Mouse (Mus musculus) lung, postnatal 25 days (tissue): ENCODE data around the gene Elp5.
A peak's percentile ranks its signal among the peaks of the same experiment; 100 is the strongest.
"Not testable (repeated sequence)": the region's sequence is repeated elsewhere in the genome, so short reads cannot be mapped to it uniquely, and the experiment has no call there.

Source experiments
- DNase-seq: peaks from one replicate; pipeline ENCODE4 v3.0.0; 2022; ENCODE audit warnings: low spot score

Gene Elp5

DNA sequence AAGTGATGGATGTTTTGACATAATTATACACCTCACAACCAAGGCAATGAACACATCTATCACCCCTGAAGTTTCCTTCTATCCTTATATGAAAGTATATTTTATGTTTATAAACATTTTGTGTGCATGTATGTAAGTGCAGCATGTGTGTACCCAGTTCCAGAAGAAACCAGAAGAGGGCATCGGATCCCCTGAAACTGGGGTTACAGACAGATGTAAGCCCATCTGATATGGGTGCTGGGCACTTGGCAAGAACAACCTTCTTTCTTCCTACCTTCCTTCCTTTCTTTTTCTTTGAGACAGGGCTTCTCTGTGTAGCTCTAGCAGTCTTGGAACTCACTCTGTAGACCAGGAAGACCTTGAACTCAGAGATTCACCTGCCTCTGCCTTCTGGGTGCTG, 26.1 kb downstream of the Elp5 start:
- DNase-seq = no peak

DNA sequence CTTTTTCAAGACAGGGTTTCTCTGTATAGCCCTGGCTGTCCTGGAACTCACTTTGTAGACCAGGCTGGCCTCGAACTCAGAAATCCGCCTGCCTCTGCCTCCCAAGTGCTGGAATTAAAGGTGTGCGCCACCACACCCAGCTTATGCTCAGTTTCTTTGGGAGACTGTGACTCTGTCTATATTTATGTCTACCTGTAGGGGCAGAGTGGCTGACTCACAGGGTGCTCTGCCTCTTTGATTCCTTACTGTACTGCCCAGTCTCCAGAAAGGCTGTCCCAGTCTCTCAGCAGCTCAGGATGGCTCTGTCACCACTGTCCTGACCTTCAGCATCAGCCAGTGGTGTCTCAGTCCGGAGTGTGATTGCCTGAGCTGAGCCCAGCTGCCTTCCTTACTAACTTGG, 26.7 kb downstream of the Elp5 start:
- not testable (repeated sequence) for DNase-seq

DNA sequence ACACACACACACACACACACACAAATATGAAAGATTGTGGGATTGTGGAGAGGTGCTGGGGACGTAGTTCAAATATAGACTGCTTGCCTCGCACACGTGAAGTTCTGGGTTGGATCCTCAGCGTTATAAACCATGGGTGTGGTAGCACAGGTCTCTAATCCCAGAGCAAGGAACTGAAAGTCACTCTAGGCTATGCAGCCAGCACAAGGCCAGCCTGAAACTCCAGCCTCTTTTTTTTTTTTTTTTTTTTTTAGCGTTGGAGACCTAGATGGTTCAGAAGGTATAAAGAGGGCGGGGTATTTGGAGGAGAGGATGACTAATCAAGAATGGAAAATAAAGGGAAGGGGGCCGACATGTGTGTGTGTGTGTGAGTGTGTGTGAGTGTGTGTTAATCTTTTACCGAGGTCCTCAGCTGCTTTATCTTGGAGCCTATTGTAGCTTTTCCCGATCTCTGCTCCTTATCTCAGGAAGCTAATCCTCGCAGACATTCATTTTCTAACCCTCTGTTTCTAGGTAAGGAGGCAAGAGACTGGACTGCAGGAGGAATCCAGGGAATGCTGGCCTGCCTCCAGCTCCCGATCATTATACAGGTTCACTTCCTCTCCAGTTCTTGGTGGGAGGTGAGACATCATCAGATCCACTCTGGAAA, 28.9 kb downstream of the Elp5 start:
- no peak for DNase-seq

DNA sequence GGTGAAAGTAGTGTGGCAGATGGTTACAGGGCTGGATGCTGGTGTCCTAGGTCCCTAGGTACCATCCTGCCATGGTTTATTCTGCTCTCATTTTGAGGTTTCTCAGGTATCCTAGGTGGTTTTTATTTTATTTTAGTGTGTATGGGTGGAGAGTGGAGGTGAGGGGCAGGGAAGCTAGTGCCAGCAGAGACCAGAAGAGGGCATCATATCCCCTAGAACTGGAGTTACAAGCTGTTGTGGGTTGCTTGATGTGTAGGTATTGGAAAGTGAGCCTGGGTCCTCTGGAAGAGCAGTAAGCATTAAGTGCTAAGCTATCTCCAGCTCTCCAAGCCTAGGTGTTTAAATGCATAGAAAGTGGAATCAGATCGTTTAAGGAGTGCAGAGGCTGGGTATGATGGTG, 30.0 kb downstream of the Elp5 start:
- no peak for DNase-seq

DNA sequence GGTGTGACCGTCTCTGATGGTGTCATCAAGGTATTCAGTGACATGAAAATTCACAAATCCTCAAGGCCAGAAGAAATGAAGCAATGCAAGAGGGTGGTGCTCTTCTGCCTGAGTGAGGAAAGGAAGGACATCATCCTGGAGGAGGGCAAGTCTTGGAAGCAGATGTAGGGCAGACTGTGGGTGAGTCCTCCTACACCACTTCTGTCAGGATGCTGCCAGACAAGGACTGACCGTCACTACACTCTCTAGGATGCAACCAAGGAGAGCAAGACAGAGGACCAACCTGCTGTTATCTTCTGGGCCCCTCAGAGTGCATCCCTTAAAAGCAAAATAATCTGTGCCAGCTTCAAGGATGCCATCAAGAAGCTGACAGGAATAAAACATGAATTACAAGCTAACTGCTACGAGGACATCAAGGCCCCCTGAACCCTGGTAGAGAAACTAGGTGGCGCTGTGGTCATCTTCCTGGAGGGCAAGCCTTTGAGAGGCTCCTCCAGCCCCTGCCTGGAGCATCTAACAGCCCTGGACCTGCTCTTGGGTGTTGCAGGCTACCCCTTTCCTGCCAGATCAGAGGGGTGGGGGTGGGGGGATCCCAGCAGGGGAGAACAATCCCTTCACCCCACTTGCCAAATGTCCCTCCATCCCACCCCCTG, 31.4 kb downstream of the Elp5 start:
- no peak for DNase-seq

DNA sequence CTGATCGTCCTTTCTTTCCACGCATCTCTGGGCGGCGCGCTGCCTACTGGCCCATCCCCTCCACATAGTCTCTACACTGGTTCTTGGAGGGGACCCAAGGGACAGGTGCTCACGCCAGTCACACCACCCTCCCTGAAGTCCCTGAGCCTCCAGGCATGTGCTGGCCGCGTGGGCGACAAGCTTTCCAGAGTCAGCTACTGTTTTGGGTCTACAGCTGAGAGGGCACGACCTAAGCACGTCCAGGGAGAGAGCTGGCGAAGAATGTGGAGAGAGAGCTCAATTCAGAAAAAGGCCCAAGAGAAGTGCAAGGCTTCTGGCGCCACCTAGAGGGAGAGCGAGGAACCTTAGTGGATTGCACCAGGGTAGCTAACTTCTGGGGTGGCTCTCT, 33.6 kb downstream of the Elp5 start:
- DNase-seq = peak; percentile 89

DNA sequence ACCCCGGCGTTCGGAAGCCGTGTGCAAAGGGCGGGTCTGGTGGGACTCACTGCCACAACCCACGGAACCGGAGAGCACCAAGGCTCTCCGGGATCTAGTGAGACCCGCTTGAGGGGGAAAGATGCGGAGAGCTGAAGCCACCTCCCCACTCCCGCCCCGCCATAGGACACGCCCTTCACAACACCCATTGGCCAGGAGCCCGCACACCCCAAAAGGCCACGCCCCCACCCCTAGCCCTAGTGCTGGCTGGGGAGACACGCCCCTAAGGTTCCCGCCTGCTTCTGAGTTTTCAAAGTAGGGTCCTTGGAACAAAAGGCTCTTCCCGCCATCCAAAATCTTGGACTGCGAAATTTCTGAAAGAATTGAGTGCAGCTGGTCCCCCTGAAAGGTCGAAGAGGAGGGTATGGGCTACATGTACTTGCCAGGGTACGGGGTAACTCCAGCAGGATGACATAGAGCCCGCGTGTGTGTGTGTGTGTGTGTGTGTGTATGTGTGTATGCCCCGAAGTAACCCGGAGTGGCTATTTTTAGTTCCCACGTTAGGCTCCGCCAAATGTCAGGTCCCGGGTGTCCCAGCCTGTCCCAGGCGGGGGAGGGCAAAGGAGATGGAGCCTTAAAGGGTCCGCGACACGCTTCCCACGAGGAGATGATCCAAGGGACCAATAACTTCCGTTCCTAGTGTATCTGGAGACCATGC, 34.1 kb downstream of the Elp5 start, which contains the start of gene Slc2a4:
Gene Slc2a4 (minus strand): TSS at position 123 of the 697 bp plus-strand sequence.
- peak; percentile 91 for DNase-seq

DNA sequence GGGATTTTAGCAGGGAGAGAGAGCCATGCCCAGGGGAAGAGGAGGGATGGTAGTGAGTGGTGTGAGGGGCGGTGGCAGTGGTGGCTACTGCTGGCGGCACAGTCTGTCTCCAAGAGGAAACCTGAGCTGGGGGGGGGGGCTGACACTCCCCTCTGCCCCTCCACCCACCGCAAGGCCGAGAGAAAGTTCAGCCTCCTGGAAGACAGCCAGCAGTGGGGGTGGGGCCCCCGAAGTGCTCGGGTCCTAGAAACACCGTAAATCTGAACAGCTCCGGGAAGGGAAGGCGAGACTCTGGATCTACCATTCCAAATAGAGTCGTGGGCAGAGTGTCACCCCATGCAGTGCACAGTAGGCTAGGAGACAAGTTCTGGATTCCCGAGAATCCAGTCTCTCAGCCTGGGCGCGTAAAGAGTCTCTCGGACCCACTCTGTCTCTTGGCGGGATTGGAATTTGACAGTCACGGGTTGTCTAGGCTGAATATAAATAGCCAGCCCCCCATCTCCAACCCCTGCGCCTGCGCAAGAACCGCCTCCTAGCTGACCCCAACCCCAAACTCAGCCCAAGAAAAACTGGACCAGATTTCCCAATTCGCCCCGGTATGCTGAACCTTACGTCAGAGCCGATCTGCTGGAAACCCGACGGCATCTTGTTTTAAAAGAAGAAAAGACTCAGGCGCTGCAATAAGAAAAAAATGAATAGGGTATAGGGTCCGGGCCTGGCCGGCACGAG, 34.8 kb downstream of the Elp5 start:
- no peak for DNase-seq

DNA sequence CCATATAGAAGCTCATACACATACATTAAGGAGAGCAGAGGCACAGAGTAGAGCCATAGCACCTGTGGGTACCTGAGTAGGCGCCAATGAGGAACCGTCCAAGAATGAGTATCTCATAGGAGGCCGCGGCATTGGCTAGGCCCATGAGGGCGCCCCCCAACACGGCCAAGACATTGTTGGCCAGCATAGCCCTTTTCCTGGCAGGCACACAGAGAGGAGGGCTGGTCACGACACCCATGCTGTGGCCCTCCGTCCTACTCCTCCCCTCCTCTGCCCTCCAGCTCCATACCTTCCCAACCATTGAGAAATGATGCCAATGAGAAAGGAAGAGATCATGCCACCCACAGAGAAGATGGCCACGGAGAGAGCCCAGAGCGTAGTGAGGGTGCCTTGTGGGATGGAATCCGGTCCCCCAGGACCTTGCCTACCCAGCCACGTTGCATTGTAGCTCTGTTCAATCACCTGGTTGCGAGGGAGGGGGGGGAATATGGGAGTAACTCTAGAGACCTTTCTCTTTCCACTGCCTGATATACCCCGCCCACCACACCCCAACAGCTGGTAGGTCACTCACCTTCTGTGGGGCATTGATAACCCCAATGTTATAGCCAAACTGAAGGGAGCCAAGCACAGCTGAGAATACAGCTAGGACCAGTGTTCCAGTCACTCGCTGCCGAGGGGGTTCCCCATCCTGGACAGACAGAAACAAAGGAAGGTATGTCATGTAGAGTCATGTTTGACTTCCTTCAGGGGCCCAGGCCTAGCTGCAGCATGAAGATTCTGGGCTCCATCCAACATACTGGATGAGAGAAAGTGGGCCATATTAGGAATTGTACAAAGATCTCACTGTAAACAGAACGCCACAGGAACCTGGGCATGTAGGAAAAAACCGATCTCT, 36.1 kb downstream of the Elp5 start:
- DNase-seq = no peak

DNA sequence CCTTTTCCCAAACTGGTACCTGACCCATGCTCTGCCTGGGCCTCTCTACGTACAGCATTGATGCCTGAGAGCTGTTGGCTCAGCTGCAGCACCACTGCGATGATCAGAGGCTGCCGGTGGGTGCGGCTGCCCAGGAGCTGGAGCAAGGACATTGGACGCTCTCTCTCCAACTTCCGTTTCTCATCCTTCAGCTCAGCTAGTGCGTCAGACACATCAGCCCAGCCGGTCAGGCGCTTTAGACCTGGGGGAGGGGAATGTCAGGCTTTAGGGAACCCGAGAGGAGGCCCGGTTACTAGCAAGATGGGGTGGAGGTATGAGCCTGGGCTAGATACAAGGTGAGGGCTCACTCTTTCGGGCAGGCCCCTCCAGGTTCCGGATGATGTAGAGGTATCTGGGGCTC, 37.1 kb downstream of the Elp5 start:
- DNase-seq = no peak

DNA sequence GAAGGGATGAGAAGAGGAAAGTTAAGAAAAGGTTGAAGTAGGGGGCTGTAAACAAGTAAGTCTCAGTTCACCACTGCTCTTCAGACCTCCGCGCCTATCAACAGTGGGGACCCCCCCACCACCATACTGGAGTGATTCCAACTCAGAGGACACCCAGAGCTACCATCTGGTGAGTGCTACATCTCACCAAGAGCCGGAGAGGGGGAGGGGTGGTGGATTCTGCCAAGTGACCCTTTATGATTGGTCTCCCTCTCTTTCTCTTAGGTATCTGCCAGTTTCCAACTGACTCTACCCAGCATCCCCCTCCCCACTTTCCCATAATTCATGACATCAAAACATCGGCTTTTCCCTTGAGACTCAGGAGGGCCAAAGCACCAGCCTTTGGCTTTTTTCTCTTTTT, 41.4 kb downstream of the Elp5 start:
- no peak for DNase-seq

DNA sequence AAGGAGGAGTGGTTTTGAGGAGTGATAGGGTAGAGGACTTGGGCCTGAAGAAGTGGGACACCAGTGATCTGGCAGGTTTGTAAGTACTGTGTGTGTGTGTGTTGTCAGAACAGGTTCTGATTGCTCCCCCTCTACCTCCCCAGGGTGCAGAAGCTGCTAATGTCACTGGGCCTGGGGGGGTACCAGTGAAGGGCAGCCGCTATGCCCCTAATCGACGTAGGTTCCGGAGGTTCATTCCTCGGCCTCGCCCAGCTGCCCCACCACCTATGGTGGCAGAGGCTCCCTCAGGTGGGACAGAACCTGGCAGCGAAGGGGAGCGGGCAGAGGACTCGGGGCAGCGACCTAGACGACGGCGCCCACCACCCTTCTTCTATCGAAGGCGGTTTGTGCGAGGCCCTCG, 42.6 kb downstream of the Elp5 start:
- DNase-seq = no peak

DNA sequence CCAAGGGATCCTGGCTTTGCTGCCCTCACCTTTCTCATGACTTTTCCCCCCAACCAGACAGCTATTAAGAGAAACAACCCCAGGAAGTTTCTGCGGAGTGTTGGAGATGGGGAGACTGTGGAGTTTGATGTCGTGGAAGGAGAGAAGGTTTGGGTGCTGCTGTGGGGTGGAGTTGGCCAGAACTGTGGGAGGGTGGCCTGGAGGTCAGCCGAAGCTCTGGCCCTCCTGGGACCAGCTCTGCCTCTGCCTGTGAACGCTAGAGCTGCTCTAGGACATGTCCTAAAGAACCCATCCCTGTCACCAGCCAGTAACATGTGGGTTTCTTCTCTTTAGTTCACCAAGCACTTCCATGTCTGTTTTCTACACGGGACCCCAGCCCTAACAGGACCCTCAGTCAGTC, 43.1 kb downstream of the Elp5 start:
- no peak for DNase-seq

DNA sequence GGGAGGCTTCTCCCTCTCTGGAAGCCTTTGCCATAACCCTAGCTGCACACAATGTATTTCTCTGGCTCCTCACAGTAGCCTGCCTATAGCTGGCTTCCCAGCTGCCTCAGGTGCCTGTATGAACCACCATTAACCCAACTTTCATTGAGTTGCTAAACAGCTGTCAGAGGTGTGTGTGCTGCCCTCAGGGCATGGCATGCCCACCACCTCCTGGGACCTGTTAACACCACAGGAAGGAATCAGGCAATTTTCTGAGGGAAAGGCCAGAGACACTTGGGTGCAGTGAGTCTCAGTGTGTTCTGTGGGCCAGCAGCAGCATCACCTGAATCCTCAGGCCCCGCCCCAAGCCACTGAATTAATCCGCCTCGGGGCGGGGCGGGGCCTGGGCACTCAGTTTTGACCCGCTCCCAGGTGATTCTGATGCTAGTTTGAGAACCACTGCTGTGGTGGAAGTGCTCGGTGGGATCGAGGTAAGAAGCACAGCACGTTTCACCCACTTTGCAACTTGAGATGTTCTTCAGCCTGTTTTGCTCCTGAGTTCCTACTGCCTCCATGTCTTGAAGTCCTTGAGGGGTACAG, 43.8 kb downstream of the Elp5 start:
- DNase-seq = no peak

DNA sequence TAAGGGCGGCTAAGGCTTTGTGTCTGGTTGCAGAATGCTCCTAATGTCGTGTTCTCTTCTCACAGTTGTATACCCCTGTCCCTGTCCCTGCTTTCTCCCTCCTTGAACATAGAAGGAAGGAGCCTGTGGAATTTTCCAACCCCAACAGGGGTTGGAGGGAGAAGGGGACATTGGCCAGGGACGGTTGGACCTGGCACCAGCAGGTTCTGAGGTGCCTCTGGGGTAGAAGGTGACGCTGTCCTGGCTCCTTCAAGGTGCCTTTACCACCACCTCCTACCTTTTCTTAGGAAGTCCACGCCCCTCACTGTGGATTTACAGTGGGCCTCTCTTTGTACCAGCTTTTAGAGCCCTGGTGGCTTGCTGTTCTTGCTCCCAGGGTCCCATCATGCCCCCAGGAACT, 44.5 kb downstream of the Elp5 start:
- DNase-seq = no peak

DNA sequence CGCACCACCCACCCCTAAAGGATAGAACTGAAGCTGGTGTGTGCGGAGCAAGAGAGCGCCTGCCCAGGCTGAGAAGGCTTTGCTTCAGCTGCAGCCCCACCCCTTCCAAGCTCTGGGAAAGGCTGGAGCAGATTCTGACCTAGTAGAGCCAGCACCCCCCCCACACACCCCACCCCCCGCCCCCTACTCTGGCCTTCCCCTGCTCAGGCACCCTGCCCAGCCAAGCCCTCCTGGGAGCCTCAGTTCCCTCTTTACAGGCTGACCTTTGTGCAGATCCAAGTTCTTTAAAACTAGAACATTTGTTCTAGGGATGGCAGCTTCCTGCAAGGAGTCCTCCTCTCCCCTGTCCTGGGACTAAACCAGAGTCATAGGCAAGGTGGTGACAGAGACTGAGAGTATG, 44.9 kb downstream of the Elp5 start:
- DNase-seq = no peak

DNA sequence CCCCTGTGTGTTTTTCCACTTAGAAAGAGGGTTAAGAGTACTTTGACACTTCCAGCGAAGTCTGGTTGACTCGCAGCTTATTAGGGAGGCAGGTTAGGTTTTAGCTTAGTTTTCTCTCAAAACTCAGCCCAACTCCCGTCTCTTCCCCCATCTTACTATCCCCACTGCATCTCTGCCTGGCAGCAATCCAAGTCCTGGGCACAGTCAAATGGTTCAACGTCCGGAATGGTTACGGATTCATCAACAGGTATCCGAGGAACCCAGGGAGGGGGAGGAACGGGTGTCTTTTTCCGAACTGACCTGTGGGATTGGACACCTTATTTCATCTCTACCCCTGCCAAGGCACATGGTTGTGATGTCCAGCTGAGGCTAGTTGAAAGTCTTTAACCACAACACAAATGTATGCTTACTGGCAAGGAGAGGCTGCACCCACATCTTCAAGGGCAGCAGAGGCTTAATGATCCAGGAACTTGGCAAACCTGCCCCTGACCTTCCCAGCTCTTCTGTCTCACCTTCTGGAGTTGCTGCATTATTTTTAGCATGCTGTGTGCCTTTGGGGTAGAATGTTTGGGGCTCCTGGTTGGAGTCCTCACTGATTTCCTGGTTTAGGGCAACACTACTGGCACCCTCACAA, 45.5 kb downstream of the Elp5 start:
- DNase-seq = no peak

DNA sequence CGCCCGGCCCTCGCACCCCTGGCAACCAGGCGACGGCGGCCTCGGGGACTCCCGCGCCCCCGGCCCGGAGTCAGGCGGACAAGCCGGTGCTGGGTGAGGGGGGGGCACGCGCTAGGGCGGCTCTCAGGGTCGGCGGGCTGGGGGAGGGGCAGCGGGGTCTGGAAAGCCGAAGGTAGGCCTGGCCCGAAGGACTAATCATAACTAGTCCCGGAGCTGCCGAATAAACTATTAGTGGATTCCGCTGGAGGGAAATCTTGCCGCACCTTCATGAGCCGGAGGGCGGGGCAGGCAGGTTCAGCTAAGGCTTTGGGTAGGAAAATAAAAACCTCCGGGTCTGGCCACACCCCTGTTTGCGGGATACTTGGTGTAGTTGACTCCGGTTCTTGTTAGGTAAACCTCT, 46.2 kb downstream of the Elp5 start:
- DNase-seq = no peak

DNA sequence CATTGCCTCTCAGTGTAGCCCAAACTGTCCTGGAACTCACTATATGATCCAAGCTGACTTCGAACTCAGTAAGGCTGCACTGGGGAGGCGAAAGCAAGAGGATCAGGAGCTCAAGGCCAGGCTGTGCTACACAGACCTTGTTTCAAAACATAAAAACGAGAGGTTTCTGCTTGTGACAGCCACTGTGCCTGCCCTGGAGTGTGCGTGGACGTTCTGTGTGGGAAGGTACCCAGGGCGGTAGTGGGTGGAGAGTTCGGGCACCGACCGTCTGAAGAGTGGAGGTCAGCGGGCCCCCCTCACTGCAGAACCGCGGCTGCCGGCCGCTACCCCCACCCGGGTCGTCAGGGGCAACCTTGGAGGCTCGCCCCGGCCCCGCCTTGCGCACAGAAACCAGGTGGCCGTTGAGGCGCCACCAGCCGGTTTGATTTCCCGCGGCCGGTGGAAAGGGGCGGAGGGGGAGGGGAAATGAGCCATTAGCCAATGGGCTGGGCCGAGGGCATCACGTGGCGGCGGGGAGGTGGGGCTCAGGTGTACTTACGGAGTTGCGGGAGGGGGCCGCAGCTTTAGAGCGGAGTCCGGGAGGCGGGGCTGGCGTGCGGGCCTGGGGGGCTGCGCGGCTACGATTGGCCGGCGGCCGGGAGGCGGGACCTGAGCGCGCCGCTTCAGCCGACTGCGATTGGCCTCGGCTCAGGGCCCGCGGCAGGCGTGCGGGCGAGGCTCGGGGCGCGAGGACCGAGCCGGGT, 47.0 kb downstream of the Elp5 start, which contains the start of gene Ybx2:
Gene Ybx2 (plus strand): TSS at position 660 of the 743 bp plus-strand sequence.
- peak; percentile 86 for DNase-seq

DNA sequence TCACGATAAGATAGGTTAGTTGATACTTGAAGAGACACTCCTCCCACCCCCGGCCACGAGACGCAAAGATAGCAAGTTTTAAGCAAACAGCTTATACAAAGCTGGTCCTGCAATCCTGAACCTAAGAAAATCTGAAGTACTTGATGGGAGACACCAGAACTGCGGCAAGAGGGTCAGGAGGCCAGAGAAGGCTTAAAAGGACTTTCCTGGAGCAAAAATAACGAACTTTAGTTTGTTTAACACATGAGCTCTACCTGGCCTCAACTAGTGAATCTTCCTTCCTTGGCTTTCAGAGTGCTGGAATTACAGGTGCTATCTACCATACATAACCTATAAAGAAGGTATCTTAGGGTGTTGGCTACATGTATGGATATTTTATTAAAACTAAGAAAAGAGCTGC, 47.6 kb downstream of the Elp5 start:
- no peak for DNase-seq
